Mouse (Mus musculus): Measurements from ENCODE around the gene Kctd15. TPM values are rescaled to one million over a fixed set of nuclear protein-coding genes. Genes with fewer than 3 reads are reported as not detected.

Gene Kctd15
- polyA plus RNA-seq, 1 experiment: 1.0 TPM

GRCm38 (mm10) chr7:34632966-34633742 lies 23.4 kb downstream of the Kctd15 start:
- no peaks in the 10 kb centered on the region for H3K36me3 ChIP-seq (replicated peaks; ENCODE audit: low read length)
- H3K4me3 ChIP-seq (replicated peaks): no peak overlapping the region
- H3K27me3 ChIP-seq (replicated peaks): peaks cover 12% of the 10 kb centered on the region
- H3K9me3 ChIP-seq: peaks cover 6% of the 10 kb centered on the region; the same call in 1 of the 2 replicates
- TF ChIP-seq GATA1 (IDR thresholded peaks at IDR 0.05; ENCODE audit: borderline replicate concordance, low read length) (no peak), FLI1 (IDR thresholded peaks at IDR 0.05; ENCODE audit: low read length) (no peak)
- peaks cover 11% of the 10 kb centered on the region for H3K4me1 ChIP-seq

- no peak for TF ChIP-seq GATA1 (IDR thresholded peaks at IDR 0.05; ENCODE audit: borderline replicate concordance, low read length)
- TF ChIP-seq FLI1 (IDR thresholded peaks at IDR 0.05; ENCODE audit: low read length): no peak
- Histone ChIP-seq H3K9me3 (peaks cover 6% of the 10 kb centered on the region; the same call in 1 of the 2 replicates), H3K4me3 (replicated peaks) (peak overlapping the region; percentile 83), H3K36me3 (replicated peaks; ENCODE audit: low read length) (no peaks in the 10 kb centered on the region), H3K27me3 (replicated peaks) (peaks cover 12% of the 10 kb centered on the region), H3K4me1 (peaks cover 11% of the 10 kb centered on the region)
Measured at GRCm38 (mm10) chr7:34630211-34631085, 26.1 kb downstream of the Kctd15 start.

DNA sequence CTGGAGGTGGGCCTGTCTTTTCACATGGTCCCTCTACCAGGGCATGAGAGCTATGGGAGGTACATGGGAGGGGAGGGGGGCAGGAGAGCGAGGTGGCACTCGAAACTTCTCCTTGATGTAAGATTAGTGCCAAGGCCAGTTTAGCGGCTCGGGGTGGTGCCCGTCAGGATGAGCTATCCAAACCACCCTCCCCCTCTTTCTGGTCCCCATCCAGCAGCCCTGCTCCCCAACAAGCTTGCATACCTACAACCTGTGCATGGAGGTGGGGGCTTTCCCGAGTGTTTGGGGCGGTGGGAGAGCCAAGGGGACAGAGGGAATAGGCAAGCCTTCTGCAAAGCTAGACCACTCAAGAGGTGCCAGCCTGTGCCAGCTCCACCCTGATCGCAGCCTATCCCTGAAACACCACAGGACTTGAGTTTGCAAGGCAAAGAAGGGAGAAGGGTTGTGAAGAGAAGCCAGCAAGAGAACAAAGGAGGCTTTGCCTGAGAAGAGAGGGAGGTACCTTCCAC lies 26.8 kb downstream of the Kctd15 start:
- peaks cover 6% of the 10 kb centered on the region; the same call in 1 of the 2 replicates for H3K9me3 ChIP-seq
- H3K4me3 ChIP-seq (replicated peaks): no peak overlapping the region

DNA sequence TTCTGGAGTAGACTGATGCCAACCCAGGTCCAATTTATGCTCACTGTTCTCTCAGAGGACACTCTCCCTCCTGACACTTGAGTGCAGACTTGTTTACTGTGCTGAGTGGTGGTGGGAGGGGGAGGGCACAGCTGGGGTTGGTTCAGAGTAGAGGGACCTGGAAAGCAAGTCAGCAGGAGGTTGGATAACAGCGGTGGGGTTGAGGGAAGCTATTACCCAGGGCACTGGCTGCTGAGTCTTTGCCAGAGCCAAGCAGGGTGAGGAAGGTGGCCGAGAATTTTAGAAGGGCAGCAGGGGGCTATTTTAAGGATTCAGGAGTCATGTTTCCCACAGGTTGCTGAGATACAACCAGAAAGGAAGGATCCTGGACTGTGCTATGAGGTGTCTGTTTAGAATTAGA lies 36.1 kb downstream of the Kctd15 start:
- no peak overlapping the region for H3K4me3 ChIP-seq (replicated peaks)
- peaks cover 2% of the 10 kb centered on the region for H3K27me3 ChIP-seq (replicated peaks)
- TF ChIP-seq FLI1 (IDR thresholded peaks at IDR 0.05; ENCODE audit: low read length) (no peak), GATA1 (IDR thresholded peaks at IDR 0.05; ENCODE audit: borderline replicate concordance, low read length) (no peak)

More for the DNA sequence above, 26.8 kb downstream of the Kctd15 start:
- peaks cover 15% of the 10 kb centered on the region for H3K27me3 ChIP-seq (replicated peaks)
- H3K4me1 ChIP-seq: peaks cover 11% of the 10 kb centered on the region
- H3K36me3 ChIP-seq (replicated peaks; ENCODE audit: low read length): no peaks in the 10 kb centered on the region
- TF ChIP-seq FLI1 (IDR thresholded peaks at IDR 0.05; ENCODE audit: low read length) (no peak), GATA1 (IDR thresholded peaks at IDR 0.05; ENCODE audit: borderline replicate concordance, low read length) (no peak)

GRCm38 (mm10) chr7:34618141-34618890 lies 38.2 kb downstream of the Kctd15 start:
- Histone ChIP-seq H3K36me3 (replicated peaks; ENCODE audit: low read length) (no peaks in the 10 kb centered on the region), H3K4me1 (no peaks in the 10 kb centered on the region), H3K4me3 (replicated peaks) (no peak overlapping the region), H3K27me3 (replicated peaks) (no peaks in the 10 kb centered on the region), H3K9me3 (no peaks in the 10 kb centered on the region)
- TF ChIP-seq GATA1 (IDR thresholded peaks at IDR 0.05; ENCODE audit: borderline replicate concordance, low read length): no peak
- TF ChIP-seq FLI1 (IDR thresholded peaks at IDR 0.05; ENCODE audit: low read length): no peak

More for the DNA sequence above, 36.1 kb downstream of the Kctd15 start:
- no peaks in the 10 kb centered on the region for H3K36me3 ChIP-seq (replicated peaks; ENCODE audit: low read length)
- no peaks in the 10 kb centered on the region for H3K9me3 ChIP-seq
- H3K4me1 ChIP-seq: no peaks in the 10 kb centered on the region

DNA sequence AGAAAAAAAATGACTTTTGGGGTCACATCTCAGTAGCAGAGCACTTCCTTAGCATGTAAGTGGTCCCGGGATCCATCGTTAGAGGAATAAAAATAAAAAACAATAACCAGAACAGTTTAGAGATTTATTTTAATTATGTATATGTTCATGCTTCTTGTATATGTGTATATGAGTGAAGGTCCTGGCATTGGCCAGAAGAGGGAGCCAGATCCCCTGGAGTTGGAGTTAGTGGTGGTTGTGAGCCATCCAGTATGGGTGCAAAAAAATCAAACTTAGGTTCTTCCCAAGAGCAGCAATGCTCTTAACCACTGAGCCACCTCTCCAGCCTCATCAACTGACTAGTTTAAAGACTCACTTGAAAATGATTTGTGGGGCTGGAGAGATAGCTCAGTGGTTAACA lies 40.3 kb downstream of the Kctd15 start:
- no peak for TF ChIP-seq FLI1 (IDR thresholded peaks at IDR 0.05; ENCODE audit: low read length)
- no peak for TF ChIP-seq GATA1 (IDR thresholded peaks at IDR 0.05; ENCODE audit: borderline replicate concordance, low read length)

GRCm38 (mm10) chr7:34610445-34610844 lies 46.1 kb downstream of the Kctd15 start:
- H3K27me3 ChIP-seq (replicated peaks): no peaks in the 10 kb centered on the region
- TF ChIP-seq GATA1 (IDR thresholded peaks at IDR 0.05; ENCODE audit: borderline replicate concordance, low read length) (no peak), FLI1 (IDR thresholded peaks at IDR 0.05; ENCODE audit: low read length) (no peak)
- no peak overlapping the region for H3K4me3 ChIP-seq (replicated peaks)
- H3K36me3 ChIP-seq (replicated peaks; ENCODE audit: low read length): no peaks in the 10 kb centered on the region
- H3K9me3 ChIP-seq: peaks cover 4% of the 10 kb centered on the region; the same call in 1 of the 2 replicates
- no peaks in the 10 kb centered on the region for H3K4me1 ChIP-seq

More for the DNA sequence above, 40.3 kb downstream of the Kctd15 start:
- H3K36me3 ChIP-seq (replicated peaks; ENCODE audit: low read length): no peaks in the 10 kb centered on the region
- H3K4me1 ChIP-seq: no peaks in the 10 kb centered on the region
- H3K4me3 ChIP-seq (replicated peaks): no peak overlapping the region
- H3K9me3 ChIP-seq: no peaks in the 10 kb centered on the region
- no peaks in the 10 kb centered on the region for H3K27me3 ChIP-seq (replicated peaks)

GRCm38 (mm10) chr7:34607334-34607970 lies 49.1 kb downstream of the Kctd15 start:
- H3K4me3 ChIP-seq (replicated peaks): no peak overlapping the region
- H3K9me3 ChIP-seq: peaks cover 4% of the 10 kb centered on the region; the same call in 1 of the 2 replicates
- no peak for TF ChIP-seq GATA1 (IDR thresholded peaks at IDR 0.05; ENCODE audit: borderline replicate concordance, low read length)
- TF ChIP-seq FLI1 (IDR thresholded peaks at IDR 0.05; ENCODE audit: low read length): no peak
- no peaks in the 10 kb centered on the region for H3K36me3 ChIP-seq (replicated peaks; ENCODE audit: low read length)
- H3K4me1 ChIP-seq: no peaks in the 10 kb centered on the region
- no peaks in the 10 kb centered on the region for H3K27me3 ChIP-seq (replicated peaks)

Data from megakaryocyte, embryonic 14.5 days (primary cell).